Mouse (Mus musculus): Measurements from ENCODE around the gene Brms1l. TPM values are rescaled to one million over a fixed set of nuclear protein-coding genes. Genes with fewer than 3 reads are reported as not detected.
"Not testable (repeated sequence)": the region's sequence is repeated elsewhere in the genome, so short reads cannot be mapped to it uniquely, and the experiment has no call there.

The Brms1l gene
- polyA plus RNA-seq (2015; fragmentation: Nextera tagmentation; extraction: Ambion mirVana): 58.2 and 60.9 TPM in 2 replicates

DNA sequence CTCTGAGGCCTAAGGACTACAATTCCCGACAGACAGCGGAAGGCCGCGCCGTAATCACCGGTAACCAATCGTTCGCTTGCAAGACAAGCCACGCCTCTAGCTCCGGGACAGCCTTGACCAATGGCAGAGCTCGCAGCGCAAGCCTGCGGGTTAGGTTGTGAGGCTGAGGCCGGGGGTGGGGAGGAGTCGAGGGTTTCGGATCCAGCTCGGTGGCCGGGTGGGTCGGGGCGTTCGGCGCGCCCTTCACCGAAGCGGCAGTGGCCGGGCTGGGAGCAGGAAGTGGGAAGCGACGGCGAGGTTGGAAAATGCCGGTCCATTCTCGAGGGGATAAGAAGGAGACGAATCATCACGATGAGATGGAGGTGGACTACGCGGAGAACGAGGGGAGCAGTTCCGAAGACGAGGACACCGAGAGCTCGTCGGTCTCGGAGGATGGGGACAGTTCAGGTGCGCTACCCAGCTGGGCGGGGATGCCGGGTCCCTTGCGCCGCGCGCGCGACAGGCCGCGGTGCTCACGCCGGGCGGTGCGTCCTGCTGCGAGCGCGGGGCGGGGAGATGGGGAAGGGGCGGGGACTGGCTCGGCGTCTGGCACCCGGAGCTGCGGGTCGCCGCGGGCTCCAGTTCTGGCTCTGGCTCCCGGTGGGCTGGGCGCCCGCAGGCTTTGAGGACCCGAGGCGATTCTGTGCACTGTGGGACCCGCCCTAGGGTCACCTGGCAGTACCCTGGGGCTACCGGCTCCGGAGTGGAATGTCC lies at the start of gene Brms1l:
Gene Brms1l (plus strand): TSS at position 126 of the 753 bp plus-strand sequence.
- Histone ChIP-seq H3K4me1 (ENCODE audit: control insufficient read depth, insufficient read depth, low read length) (peaks cover 14% of the 10 kb centered on the region), H3K4me3 (ENCODE audit: low read depth, low read length) (peak within 1 kb of the TSS; percentile 88), H3K9me3 (replicated peaks; ENCODE audit: control insufficient read depth, low read length, poor library complexity, severe bottlenecking) (no peaks in the 10 kb centered on the region), H3K4me2 (ENCODE audit: low read length) (peak within 1 kb of the TSS; percentile 83), H3K36me3 (ENCODE audit: control insufficient read depth, insufficient read depth, low read length) (no peaks in the 10 kb centered on the region), H3K27ac (ENCODE audit: low read length) (peak within 1 kb of the TSS; percentile 94), H3K27me3 (ENCODE audit: control insufficient read depth, insufficient read depth, low read depth, low read length) (no peaks in the 10 kb centered on the region), H3K9ac (ENCODE audit: low read depth, low read length) (peak within 1 kb of the TSS; percentile 84)
- peak; percentile 100 for ATAC-seq
- WGBS: under 1% methylated on average over 61 of the region's 77 CpGs

DNA sequence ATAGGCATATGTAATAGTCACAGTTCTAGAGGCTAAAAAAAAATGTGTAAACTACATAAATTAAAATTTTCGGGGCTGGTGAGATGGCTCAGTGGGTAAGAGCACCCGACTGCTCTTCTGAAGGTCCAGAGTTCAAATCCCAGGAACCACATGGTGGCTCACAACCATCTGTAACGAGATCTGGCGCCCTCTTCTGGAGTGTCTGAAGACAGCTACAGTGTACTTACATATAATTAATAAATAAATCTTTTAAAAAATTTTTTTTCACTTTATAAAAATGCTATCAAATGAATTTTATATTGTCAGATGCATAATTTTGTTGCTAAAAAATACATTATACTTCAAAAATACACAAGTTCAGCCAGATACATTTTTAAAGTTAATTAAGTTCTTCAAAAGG lies 41.6 kb upstream of the Brms1l start:
- not testable (repeated sequence) for H3K36me3 ChIP-seq (ENCODE audit: control insufficient read depth, insufficient read depth, low read length); H3K27me3 ChIP-seq (ENCODE audit: control insufficient read depth, insufficient read depth, low read depth, low read length); H3K9ac ChIP-seq (ENCODE audit: low read depth, low read length); ATAC-seq; H3K4me1 ChIP-seq (ENCODE audit: control insufficient read depth, insufficient read depth, low read length); H3K9me3 ChIP-seq (replicated peaks; ENCODE audit: control insufficient read depth, low read length, poor library complexity, severe bottlenecking); H3K27ac ChIP-seq (ENCODE audit: low read length); H3K4me2 ChIP-seq (ENCODE audit: low read length); H3K4me3 ChIP-seq (ENCODE audit: low read depth, low read length)
- 86% methylated on average over 4 of the region's 4 CpGs for WGBS

- H3K27ac ChIP-seq (ENCODE audit: low read length): no peak overlapping the region
- no peaks in the 10 kb centered on the region for H3K27me3 ChIP-seq (ENCODE audit: control insufficient read depth, insufficient read depth, low read depth, low read length)
- H3K4me2 ChIP-seq (ENCODE audit: low read length): no peak overlapping the region
- H3K9ac ChIP-seq (ENCODE audit: low read depth, low read length): no peak overlapping the region
- H3K4me1 ChIP-seq (ENCODE audit: control insufficient read depth, insufficient read depth, low read length): no peaks in the 10 kb centered on the region
- no peak overlapping the region for H3K4me3 ChIP-seq (ENCODE audit: low read depth, low read length)
- 0 out of 2 replicates have a peak, but pooled peaks cover 3% of the 10 kb centered on the region for H3K36me3 ChIP-seq (ENCODE audit: control insufficient read depth, insufficient read depth, low read length)
- WGBS: 93% methylated on average over 3 of the region's 3 CpGs
- no peak for ATAC-seq
- no peaks in the 10 kb centered on the region for H3K9me3 ChIP-seq (replicated peaks; ENCODE audit: control insufficient read depth, low read length, poor library complexity, severe bottlenecking)
These were observed 39.0 kb upstream of the Brms1l start for GRCm38 (mm10) chr12:55797103-55797502.

- no peak for ATAC-seq
- 0 out of 2 replicates have a peak, but pooled peaks cover 3% of the 10 kb centered on the region for H3K36me3 ChIP-seq (ENCODE audit: control insufficient read depth, insufficient read depth, low read length)
- H3K9me3 ChIP-seq (replicated peaks; ENCODE audit: control insufficient read depth, low read length, poor library complexity, severe bottlenecking): no peaks in the 10 kb centered on the region
- H3K4me2 ChIP-seq (ENCODE audit: low read length): no peak overlapping the region
- H3K4me3 ChIP-seq (ENCODE audit: low read depth, low read length): no peak overlapping the region
- no peaks in the 10 kb centered on the region for H3K27me3 ChIP-seq (ENCODE audit: control insufficient read depth, insufficient read depth, low read depth, low read length)
- no peaks in the 10 kb centered on the region for H3K4me1 ChIP-seq (ENCODE audit: control insufficient read depth, insufficient read depth, low read length)
- 93% methylated on average over 4 of the region's 4 CpGs for WGBS
- H3K27ac ChIP-seq (ENCODE audit: low read length): no peak overlapping the region
- H3K9ac ChIP-seq (ENCODE audit: low read depth, low read length): no peak overlapping the region
These were observed 37.4 kb upstream of the Brms1l start for GRCm38 (mm10) chr12:55798745-55799144.

DNA sequence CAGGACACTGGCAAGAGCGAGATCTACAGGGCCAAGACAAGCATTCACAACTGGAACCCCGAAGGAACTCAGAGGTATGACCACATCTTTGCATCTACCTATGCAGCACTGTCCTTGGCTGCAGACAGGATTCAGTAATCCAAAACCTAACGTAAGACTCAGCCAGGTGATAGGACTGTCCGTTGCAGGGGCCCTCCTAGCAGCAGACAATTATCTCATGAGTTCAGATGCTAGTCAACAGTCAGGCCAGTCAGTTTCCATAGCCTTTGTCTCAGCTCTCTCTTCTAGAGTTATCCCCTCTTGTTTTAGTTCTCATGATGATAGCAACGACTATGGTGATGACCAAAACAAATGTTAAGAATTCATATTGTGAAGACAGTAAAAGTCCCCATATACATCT lies 36.0 kb upstream of the Brms1l start:
- Histone ChIP-seq H3K9me3 (replicated peaks; ENCODE audit: control insufficient read depth, low read length, poor library complexity, severe bottlenecking) (no peaks in the 10 kb centered on the region), H3K36me3 (ENCODE audit: control insufficient read depth, insufficient read depth, low read length) (no peaks in the 10 kb centered on the region), H3K9ac (ENCODE audit: low read depth, low read length) (no peak overlapping the region), H3K27me3 (ENCODE audit: control insufficient read depth, insufficient read depth, low read depth, low read length) (no peaks in the 10 kb centered on the region), H3K4me2 (ENCODE audit: low read length) (no peak overlapping the region), H3K4me3 (ENCODE audit: low read depth, low read length) (no peak overlapping the region), H3K27ac (ENCODE audit: low read length) (no peak overlapping the region), H3K4me1 (ENCODE audit: control insufficient read depth, insufficient read depth, low read length) (no peaks in the 10 kb centered on the region)
- WGBS: 96% methylated on average over 5 of the region's 5 CpGs
- ATAC-seq: no peak

DNA sequence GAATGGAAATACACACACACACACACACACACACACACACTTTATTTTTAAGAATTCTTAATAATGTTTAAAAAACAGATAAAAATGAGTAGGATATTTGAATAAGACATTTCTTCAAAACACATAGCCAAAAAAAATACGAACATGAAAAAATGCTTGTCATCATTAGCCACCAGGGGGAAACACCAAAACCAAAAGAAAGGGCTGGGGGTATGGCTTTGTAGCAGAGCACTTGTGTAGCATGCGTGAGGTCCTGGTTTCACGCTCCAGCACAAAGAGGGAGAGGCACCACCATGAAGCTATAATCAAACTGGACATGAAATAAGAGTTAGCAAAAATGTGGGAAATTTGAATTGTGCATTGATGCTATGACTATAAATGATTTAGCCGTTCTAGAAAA lies 35.0 kb upstream of the Brms1l start:
- H3K4me3 ChIP-seq (ENCODE audit: low read depth, low read length): no peak overlapping the region
- H3K27ac ChIP-seq (ENCODE audit: low read length): no peak overlapping the region
- ATAC-seq: no peak
- WGBS: 92% methylated on average over 4 of the region's 4 CpGs
- no peaks in the 10 kb centered on the region for H3K36me3 ChIP-seq (ENCODE audit: control insufficient read depth, insufficient read depth, low read length)
- no peaks in the 10 kb centered on the region for H3K9me3 ChIP-seq (replicated peaks; ENCODE audit: control insufficient read depth, low read length, poor library complexity, severe bottlenecking)
- no peak overlapping the region for H3K4me2 ChIP-seq (ENCODE audit: low read length)
- no peak overlapping the region for H3K9ac ChIP-seq (ENCODE audit: low read depth, low read length)
- no peaks in the 10 kb centered on the region for H3K27me3 ChIP-seq (ENCODE audit: control insufficient read depth, insufficient read depth, low read depth, low read length)
- no peaks in the 10 kb centered on the region for H3K4me1 ChIP-seq (ENCODE audit: control insufficient read depth, insufficient read depth, low read length)

- H3K27me3 ChIP-seq (ENCODE audit: control insufficient read depth, insufficient read depth, low read depth, low read length): no peaks in the 10 kb centered on the region
- H3K27ac ChIP-seq (ENCODE audit: low read length): no peak overlapping the region
- WGBS: 57% methylated on average over 3 of the region's 3 CpGs
These were observed 31.1 kb upstream of the Brms1l start for GRCm38 (mm10) chr12:55805035-55805434.

DNA sequence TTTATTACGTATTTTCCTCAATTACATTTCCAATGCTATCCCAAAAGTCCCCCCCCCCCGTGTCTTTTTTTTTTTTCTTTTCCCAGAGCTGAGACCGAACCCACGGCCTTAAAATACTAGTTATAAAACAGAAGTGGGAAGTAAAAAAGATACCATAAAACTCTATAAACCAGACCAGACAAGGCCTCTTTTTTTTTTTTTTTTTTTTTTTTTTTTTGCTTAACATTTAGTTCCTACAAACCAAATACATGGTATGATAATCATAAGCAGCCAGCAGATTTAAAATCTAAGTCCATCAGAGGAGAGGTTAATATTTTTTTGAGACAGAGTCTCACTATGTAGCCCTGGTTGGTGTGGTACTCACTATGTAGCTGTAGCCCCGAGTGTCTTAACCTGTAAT lies 19.6 kb upstream of the Brms1l start:
- Histone ChIP-seq H3K4me1 (ENCODE audit: control insufficient read depth, insufficient read depth, low read length) (peaks cover 18% of the 10 kb centered on the region), H3K36me3 (ENCODE audit: control insufficient read depth, insufficient read depth, low read length) (no peaks in the 10 kb centered on the region), H3K27me3 (ENCODE audit: control insufficient read depth, insufficient read depth, low read depth, low read length) (no peaks in the 10 kb centered on the region), H3K4me3 (ENCODE audit: low read depth, low read length) (no peak overlapping the region), H3K9me3 (replicated peaks; ENCODE audit: control insufficient read depth, low read length, poor library complexity, severe bottlenecking) (no peaks in the 10 kb centered on the region), H3K27ac (ENCODE audit: low read length) (no peak overlapping the region), H3K9ac (ENCODE audit: low read depth, low read length) (no peak overlapping the region), H3K4me2 (ENCODE audit: low read length) (no peak overlapping the region)
- 97% methylated on average over 5 of the region's 5 CpGs for WGBS
- ATAC-seq: no peak

More at GRCm38 (mm10) chr12:55805035-55805434, 31.1 kb upstream of the Brms1l start:
- Histone ChIP-seq H3K4me2 (ENCODE audit: low read length) (no peak overlapping the region), H3K36me3 (ENCODE audit: control insufficient read depth, insufficient read depth, low read length) (no peaks in the 10 kb centered on the region), H3K9ac (ENCODE audit: low read depth, low read length) (no peak overlapping the region), H3K9me3 (replicated peaks; ENCODE audit: control insufficient read depth, low read length, poor library complexity, severe bottlenecking) (no peaks in the 10 kb centered on the region), H3K4me1 (ENCODE audit: control insufficient read depth, insufficient read depth, low read length) (no peaks in the 10 kb centered on the region), H3K4me3 (ENCODE audit: low read depth, low read length) (no peak overlapping the region)
- ATAC-seq: no peak

DNA sequence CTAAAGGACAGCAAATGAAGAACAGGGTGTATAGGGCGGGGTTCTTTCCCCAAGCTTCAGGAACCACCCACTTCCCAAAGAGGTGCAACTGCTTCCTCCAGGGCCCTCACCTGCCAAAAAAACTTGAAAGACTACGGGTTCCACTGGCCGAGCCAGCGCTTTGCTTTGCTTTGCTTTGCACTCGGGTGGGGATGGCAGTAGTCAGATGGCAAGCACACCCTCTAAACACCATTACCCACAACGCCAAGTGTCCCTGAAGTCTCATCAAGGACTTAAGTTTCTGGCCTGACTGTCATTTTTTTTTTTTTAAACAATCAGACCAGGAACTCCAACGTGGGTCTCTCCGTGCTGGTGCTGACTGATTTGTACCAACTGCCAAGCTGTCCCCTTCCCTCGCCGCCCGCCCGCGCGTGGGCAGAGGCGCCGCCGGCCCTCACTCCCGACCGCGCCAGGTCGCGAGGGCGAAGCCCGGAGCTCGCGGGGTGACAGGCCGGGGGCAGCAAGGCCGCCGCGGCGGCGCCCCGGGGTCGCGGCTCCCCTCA lies 15.9 kb upstream of the Brms1l start:
- WGBS: under 1% methylated on average over 35 of the region's 35 CpGs
- H3K9me3 ChIP-seq (replicated peaks; ENCODE audit: control insufficient read depth, low read length, poor library complexity, severe bottlenecking): no peaks in the 10 kb centered on the region
- H3K4me1 ChIP-seq (ENCODE audit: control insufficient read depth, insufficient read depth, low read length): peaks cover 18% of the 10 kb centered on the region
- peak overlapping the region; percentile 98 for H3K4me3 ChIP-seq (ENCODE audit: low read depth, low read length)
- no peaks in the 10 kb centered on the region for H3K27me3 ChIP-seq (ENCODE audit: control insufficient read depth, insufficient read depth, low read depth, low read length)
- peak overlapping the region; percentile 69 for H3K4me2 ChIP-seq (ENCODE audit: low read length)
- peak overlapping the region; percentile 98 for H3K9ac ChIP-seq (ENCODE audit: low read depth, low read length)
- ATAC-seq: peak; percentile 57
- H3K36me3 ChIP-seq (ENCODE audit: control insufficient read depth, insufficient read depth, low read length): no peaks in the 10 kb centered on the region
- H3K27ac ChIP-seq (ENCODE audit: low read length): peak overlapping the region; percentile 95

All from midbrain, embryonic 16.5 days (tissue).